Mouse (Mus musculus): Measurements from ENCODE around the gene Tfpi2. TPM values are rescaled to one million over a fixed set of nuclear protein-coding genes. Genes with fewer than 3 reads are reported as not detected.

The Tfpi2 gene
- polyA plus RNA-seq, 1 experiment, result 1.7 TPM

DNA sequence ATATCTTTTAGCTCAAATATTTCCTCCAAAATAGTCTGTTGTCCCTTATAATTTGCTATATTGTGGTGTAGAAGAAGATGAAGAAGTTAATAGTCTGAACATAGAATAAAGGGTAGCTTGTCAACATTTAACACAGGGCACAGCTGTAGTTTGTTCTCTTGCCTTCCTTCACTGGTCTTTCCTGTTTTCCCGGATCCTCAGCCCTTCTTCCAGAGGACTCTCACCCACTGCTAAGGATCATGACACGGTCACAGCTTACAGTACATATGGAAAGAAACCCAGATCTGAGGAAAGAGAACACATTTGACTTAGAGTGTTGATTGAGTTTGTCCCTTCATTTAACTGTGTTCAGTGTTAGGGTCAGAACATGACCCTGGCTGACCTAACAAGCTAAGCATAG lies 53.7 kb downstream of the Tfpi2 start:
- Histone ChIP-seq H3K4me1 (ENCODE audit: control insufficient read depth, insufficient read depth, low read length) (no peaks in the 10 kb centered on the region), H3K4me3 (replicated peaks; ENCODE audit: extremely low read depth, low read depth, low read length) (no peak overlapping the region)
- TF ChIP-seq POLR2A (IDR thresholded peaks at IDR 0.05; ENCODE audit: borderline replicate concordance, extremely low read depth, low read depth, low read length), result no peak
- TF ChIP-seq CTCF (IDR thresholded peaks at IDR 0.05; ENCODE audit: insufficient read depth, low read length), result no peak
- DNase-seq, result no peak
- 31% methylated on average over 2 of the region's 2 CpGs for WGBS

DNA sequence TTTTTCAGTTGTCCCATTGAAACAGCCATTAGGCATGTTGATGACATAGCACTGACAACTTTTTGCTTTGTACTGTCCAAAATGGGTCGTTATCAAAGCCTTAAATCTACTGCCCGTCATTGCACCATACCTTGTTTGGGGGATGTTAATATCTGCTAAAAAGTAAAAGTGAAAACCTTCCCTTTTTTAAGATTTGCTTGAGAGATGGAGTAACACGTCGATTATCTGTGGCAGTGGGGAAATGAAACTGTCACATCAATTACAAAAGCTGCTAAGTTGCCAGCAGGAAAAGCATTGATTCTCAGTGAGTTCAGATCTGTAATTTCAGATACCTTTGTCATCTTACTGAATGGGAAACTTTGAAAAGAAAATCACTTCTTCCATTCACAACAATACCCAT lies 62.6 kb downstream of the Tfpi2 start:
- H3K4me1 ChIP-seq (ENCODE audit: control insufficient read depth, insufficient read depth, low read length), result no peaks in the 10 kb centered on the region
- no peak for TF ChIP-seq CTCF (IDR thresholded peaks at IDR 0.05; ENCODE audit: insufficient read depth, low read length)
- no peak for TF ChIP-seq POLR2A (IDR thresholded peaks at IDR 0.05; ENCODE audit: borderline replicate concordance, extremely low read depth, low read depth, low read length)
- no peak for DNase-seq
- H3K4me3 ChIP-seq (replicated peaks; ENCODE audit: extremely low read depth, low read depth, low read length), result no peak overlapping the region
- WGBS, result 58% methylated on average over 4 of the region's 4 CpGs

DNA sequence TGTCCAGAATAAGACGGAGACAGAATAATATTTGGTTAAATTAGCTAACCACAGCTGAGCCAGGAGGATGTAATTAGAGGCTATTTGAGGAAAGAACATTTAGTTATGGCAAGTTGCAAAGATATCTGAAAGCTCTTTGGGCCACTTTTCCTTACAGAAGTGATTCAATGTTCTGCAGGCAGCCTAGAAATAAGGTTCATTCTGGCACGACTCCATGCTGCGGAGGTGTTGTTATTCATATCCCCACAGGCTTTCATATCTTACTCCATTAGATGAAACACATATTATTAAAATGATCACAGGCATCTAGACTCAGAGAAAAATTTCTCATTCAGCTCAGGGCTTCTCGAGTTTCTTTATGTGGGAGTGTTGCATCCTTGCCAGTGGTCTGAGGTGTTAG lies 65.8 kb downstream of the Tfpi2 start:
- Histone ChIP-seq H3K4me1 (ENCODE audit: control insufficient read depth, insufficient read depth, low read length) (no peaks in the 10 kb centered on the region), H3K4me3 (replicated peaks; ENCODE audit: extremely low read depth, low read depth, low read length) (no peak overlapping the region)
- WGBS, result 70% methylated on average over 4 of the region's 4 CpGs
- TF ChIP-seq CTCF (IDR thresholded peaks at IDR 0.05; ENCODE audit: insufficient read depth, low read length) (no peak), POLR2A (IDR thresholded peaks at IDR 0.05; ENCODE audit: borderline replicate concordance, extremely low read depth, low read depth, low read length) (no peak)
- DNase-seq, result no peak

DNA sequence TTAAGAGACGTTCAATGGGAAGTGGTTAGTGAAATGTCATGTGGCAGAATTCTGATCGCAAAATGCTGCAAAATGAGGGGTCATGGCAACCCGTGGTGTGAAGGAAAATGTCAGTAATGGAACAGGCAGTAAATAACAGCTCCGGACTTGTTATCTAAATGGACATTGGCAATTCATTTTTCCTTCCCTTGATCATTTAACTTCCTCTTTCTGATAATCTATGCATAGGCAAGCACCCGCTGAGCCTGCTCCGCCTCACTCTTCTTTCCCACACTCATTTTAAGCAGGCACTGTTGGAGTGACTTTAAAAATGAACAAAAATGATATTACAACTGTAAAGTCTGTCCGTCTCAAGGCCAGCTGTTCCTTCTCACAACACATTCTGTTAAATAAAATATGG lies 72.7 kb downstream of the Tfpi2 start:
- WGBS, result 45% methylated on average over 7 of the region's 7 CpGs
- H3K4me3 ChIP-seq (replicated peaks; ENCODE audit: extremely low read depth, low read depth, low read length), result no peak overlapping the region
- TF ChIP-seq CTCF (IDR thresholded peaks at IDR 0.05; ENCODE audit: insufficient read depth, low read length), result no peak
- TF ChIP-seq POLR2A (IDR thresholded peaks at IDR 0.05; ENCODE audit: borderline replicate concordance, extremely low read depth, low read depth, low read length), result no peak
- H3K4me1 ChIP-seq (ENCODE audit: control insufficient read depth, insufficient read depth, low read length), result no peaks in the 10 kb centered on the region
- DNase-seq, result no peak

Other genes with a start within 250 kb of the Tfpi2 start
- 0.15 and 0.17 TPM in 2 replicates for gene Calcr, start 224.2 kb downstream of the Tfpi2 start, polyA plus RNA-seq (2012; rRNA removed)
- gene Gngt1, start 4.9 kb upstream of the Tfpi2 start, polyA plus RNA-seq (2012; rRNA removed), result not detected in 2 replicates
- gene Gng11, start 15.0 kb upstream of the Tfpi2 start, polyA plus RNA-seq (2012; rRNA removed), result 33.3 and 37.2 TPM in 2 replicates
- 15.5 and 15.8 TPM in 2 replicates for gene Bet1, start 98.1 kb upstream of the Tfpi2 start, polyA plus RNA-seq (2012; rRNA removed)